In genomic region chr1:165836461-165836860, GRCm38 (mm10) we compare ENCODE assay signal across 9 mouse cellular contexts. TPM values are rescaled to one million over a fixed set of nuclear protein-coding genes. Genes with fewer than 3 reads are reported as not detected.
A peak's percentile ranks its signal among the peaks of the same experiment; 100 is the strongest.
DNase-seq lines count a peak whose midpoint lies in the region; ATAC-seq and TF ChIP-seq lines count a peak whose summit lies in the region.
"Had no signal": no experiment of that assay in that cellular context is flagged by ENCODE, and none has a peak within 500 bp of the region (broad histone marks: within the 10 kb centered on the region; RNA-seq: fewer than 3 reads in every experiment).

No protein-coding gene starts in this region.

- no peaks in the 10 kb centered on the region for H3K4me1 ChIP-seq in liver, adult 2 months (ENCODE audit: control insufficient read depth, insufficient read depth, low read length)
- peaks cover 7% of the 10 kb centered on the region for H3K4me1 ChIP-seq in liver, postnatal 0 days (ENCODE audit: insufficient read depth)
- H3K4me1 ChIP-seq in embryonic facial prominence, embryonic 10.5 days: peaks cover 57% of the 10 kb centered on the region
- H3K4me1 ChIP-seq in limb, embryonic 15.5 days: peaks cover 35% of the 10 kb centered on the region

- TF ChIP-seq POLR2A in liver, adult 2 months (IDR thresholded peaks at IDR 0.05; ENCODE audit: extremely low read depth, insufficient read depth, low read length): no peak

- peak; percentile 24 for DNase-seq in liver, adult 2 months (ENCODE audit: extremely low read depth, low read depth, low spot score)
- no peak for DNase-seq in liver, postnatal 0 days
- peak; percentile 16 for DNase-seq in brain, adult 2 months (ENCODE audit: low read depth, low spot score)
- peak; percentile 67 for DNase-seq in embryonic facial prominence, embryonic 10.5 days (ENCODE audit: low spot score)
- no peak for DNase-seq in urinary bladder, postnatal 4 days (ENCODE audit: low spot score in 2 of 2)

- no peak for TF ChIP-seq EP300 in liver, postnatal 0 days (IDR thresholded peaks at IDR 0.05; ENCODE audit: low read depth)

- no peak overlapping the region for H3K4me2 ChIP-seq in liver, postnatal 0 days (ENCODE audit: low read depth, low read length)
- H3K4me2 ChIP-seq in limb, embryonic 15.5 days: 0 out of 2 replicates have a peak overlapping the region, but pooled peaks have one; percentile 7

- no peak overlapping the region for H3K9ac ChIP-seq in liver, adult 2 months (ENCODE audit: low read depth, low read length)
- H3K9ac ChIP-seq in liver, postnatal 0 days (replicated peaks): no peak overlapping the region
- no peak overlapping the region for H3K9ac ChIP-seq in limb, embryonic 15.5 days
- H3K9ac ChIP-seq: liver, embryonic 14.5 days had no signal

- ATAC-seq in liver, postnatal 0 days: no peak
- ATAC-seq in limb, embryonic 15.5 days (ENCODE audit: insufficient number of reproducible peaks, low FRiP score, low TSS enrichment, low read depth): no peak
- ATAC-seq in erythroid progenitor cell, adult 5-6 weeks (replicated peaks; ENCODE audit: low FRiP score, poor library complexity, severe bottlenecking): no peak
- ATAC-seq: Patski had no signal

- no peaks in the 10 kb centered on the region for H3K79me2 ChIP-seq in liver, adult 2 months (ENCODE audit: control insufficient read depth, insufficient read depth, low read length)

- H3K27me3 ChIP-seq in liver, adult 2 months (ENCODE audit: control insufficient read depth, insufficient read depth, low read length): 0 out of 2 replicates have a peak, but pooled peaks cover 5% of the 10 kb centered on the region
- peaks cover 10% of the 10 kb centered on the region; the same call in 1 of the 2 replicates for H3K27me3 ChIP-seq in liver, postnatal 0 days (ENCODE audit: insufficient read depth, low read length)
- peaks cover 54% of the 10 kb centered on the region for H3K27me3 ChIP-seq in embryonic facial prominence, embryonic 10.5 days (replicated peaks; ENCODE audit: low read depth, poor library complexity, severe bottlenecking)
- peaks cover 19% of the 10 kb centered on the region for H3K27me3 ChIP-seq in limb, embryonic 15.5 days
- H3K27me3 ChIP-seq: Patski had no signal

- 19% methylated on average over 6 of the region's 6 CpGs for WGBS in liver, adult 2 months
- WGBS in liver, postnatal 0 days (ENCODE audit: insufficient replicate concordance): 53% methylated on average over 6 of the region's 6 CpGs
- WGBS in embryonic facial prominence, embryonic 10.5 days: 14% methylated on average over 6 of the region's 6 CpGs
- 9% methylated on average over 6 of the region's 6 CpGs for WGBS in limb, embryonic 15.5 days

- TF ChIP-seq CTCF in liver, adult 2 months (IDR thresholded peaks at IDR 0.05; ENCODE audit: low read depth, low read length): no peak
- TF ChIP-seq CTCF in liver, postnatal 0 days (IDR thresholded peaks at IDR 0.05; ENCODE audit: low read depth): no peak

- H3K9me3 ChIP-seq in liver, postnatal 0 days (ENCODE audit: low read length): no peaks in the 10 kb centered on the region
- H3K9me3 ChIP-seq in embryonic facial prominence, embryonic 10.5 days: no peaks in the 10 kb centered on the region
- no peaks in the 10 kb centered on the region for H3K9me3 ChIP-seq in limb, embryonic 15.5 days

- no peak overlapping the region for H3K4me3 ChIP-seq in liver, adult 2 months (ENCODE audit: insufficient read depth, low read depth, low read length)
- no peak overlapping the region for H3K4me3 ChIP-seq in liver, postnatal 0 days (ENCODE audit: low read depth, low read length)
- H3K4me3 ChIP-seq in embryonic facial prominence, embryonic 10.5 days: no peak overlapping the region
- no peak overlapping the region for H3K4me3 ChIP-seq in limb, embryonic 15.5 days

- H3K27ac ChIP-seq in liver, adult 2 months (replicated peaks; ENCODE audit: insufficient read depth, low read depth, low read length): no peak overlapping the region
- no peak overlapping the region for H3K27ac ChIP-seq in liver, postnatal 0 days (ENCODE audit: low read depth)
- H3K27ac ChIP-seq in embryonic facial prominence, embryonic 10.5 days (replicated peaks): peak overlapping the region; percentile 78
- no peak overlapping the region; the same call in 1 of the 2 replicates for H3K27ac ChIP-seq in limb, embryonic 15.5 days
- H3K27ac ChIP-seq: liver, embryonic 14.5 days had no signal

- no peaks in the 10 kb centered on the region for H3K36me3 ChIP-seq in liver, adult 2 months (ENCODE audit: control insufficient read depth, insufficient read depth, low read length)
- no peaks in the 10 kb centered on the region for H3K36me3 ChIP-seq in liver, postnatal 0 days (replicated peaks; ENCODE audit: insufficient read depth, low read length)
- no peaks in the 10 kb centered on the region for H3K36me3 ChIP-seq in embryonic facial prominence, embryonic 10.5 days (replicated peaks)
- no peaks in the 10 kb centered on the region for H3K36me3 ChIP-seq in limb, embryonic 15.5 days

RNA-seq across cellular contexts. Expression of gene Cd247, which starts 48.0 kb away (rescaled TPM):
- total RNA-seq in liver, adult 2 months (2014; rRNA removed): 0.40 and 0.55 TPM in 2 replicates
- 0.36 and 0.64 TPM in 2 replicates for polyA plus RNA-seq in liver, adult 2 months (2012; rRNA removed)
- polyA plus RNA-seq in liver, postnatal 0 days (2015; fragmentation: Nextera tagmentation; extraction: Ambion mirVana): 0.13 and 0.43 TPM in 2 replicates
- polyA plus RNA-seq in embryonic facial prominence, embryonic 10.5 days (2016; fragmentation: Nextera tagmentation; extraction: Ambion mirVana): 1.6 and 1.7 TPM in 2 replicates
- 0.61 and 0.96 TPM in 2 replicates for polyA plus RNA-seq in limb, embryonic 15.5 days (2015; fragmentation: Nextera tagmentation; extraction: Ambion mirVana)
- 9.0 TPM in 1 of 2 replicates, not detected in the other for total RNA-seq in erythroid progenitor cell, adult 5-6 weeks (2015; ENCODE audit: low replicate concordance)
- 4.7 and 10.5 TPM in 2 replicates for total RNA-seq in erythroid progenitor cell, adult 5-6 weeks (2017; ENCODE audit: low replicate concordance)

Comparison
In these comparisons a context has a peak if more than half of its experiments do, and no peak if none do; other contexts are left out.
1. DNase-seq: peak in liver, adult 2 months (single experiment), brain, adult 2 months (single experiment) and embryonic facial prominence, embryonic 10.5 days (single experiment); none in liver, postnatal 0 days (single experiment) and urinary bladder, postnatal 4 days (0 of 2).